Mouse (Mus musculus): ENCODE data around the gene Tpbgl.

DNA sequence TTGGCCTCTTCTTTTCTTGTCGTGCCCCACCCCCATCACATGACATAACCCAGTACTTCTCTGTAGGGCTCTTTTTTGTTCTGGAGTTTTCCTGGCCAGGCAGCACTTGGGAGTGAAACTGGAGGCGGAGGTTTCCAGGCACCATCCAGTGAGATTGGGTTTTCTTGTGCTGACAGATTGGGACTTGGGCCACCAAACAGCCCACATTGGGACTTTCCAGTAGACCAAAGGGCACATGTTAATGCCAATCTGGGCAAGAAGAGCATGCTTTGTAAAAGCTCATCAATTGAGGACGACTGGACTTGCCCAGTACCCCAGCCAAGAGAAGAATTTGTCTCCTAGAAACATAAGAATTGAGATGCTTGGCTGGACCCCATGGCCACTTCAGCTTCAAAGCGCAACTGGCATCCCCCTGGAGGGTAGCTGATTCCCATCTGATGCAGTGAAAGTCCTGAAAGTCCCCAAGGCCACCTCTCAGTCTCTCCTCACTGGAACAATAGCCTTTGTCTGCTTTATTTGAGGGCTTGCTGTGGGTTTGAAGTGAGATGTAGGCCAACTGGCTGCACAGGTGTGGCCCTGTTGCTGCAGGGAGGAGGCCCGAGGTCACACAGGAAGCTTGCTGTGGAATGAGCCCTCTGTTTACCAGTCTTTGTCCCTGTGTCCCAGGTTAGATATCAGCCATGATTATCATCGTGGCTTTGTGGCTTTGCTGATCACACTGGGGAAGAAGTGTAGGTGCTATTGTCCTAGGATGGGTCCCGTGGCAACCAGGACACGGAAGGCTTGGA is 22.8 kb downstream of the Tpbgl start:
- TF ChIP-seq TCF12 (IDR thresholded peaks at IDR 0.05; ENCODE audit: insufficient read depth, poor library complexity, severe bottlenecking) (no peak), MYOG (IDR thresholded peaks at IDR 0.05; ENCODE audit: control insufficient read depth in 1 of 3, insufficient read depth in 1 of 3, insufficient read length in 2 of 3, low read depth in 2 of 3) (no peak), POLR2A (IDR thresholded peaks at IDR 0.05; ENCODE audit: insufficient read length, low read depth) (no peak), MAX (IDR thresholded peaks at IDR 0.05; ENCODE audit: low read depth) (no peak), USF1 (IDR thresholded peaks at IDR 0.05; ENCODE audit: low read depth) (no peak), REST (IDR thresholded peaks at IDR 0.05; ENCODE audit: insufficient read depth, insufficient read length) (no peak), TCF3 (IDR thresholded peaks at IDR 0.05; ENCODE audit: insufficient read length, low read depth) (no peak), E2F4 (IDR thresholded peaks at IDR 0.05; ENCODE audit: insufficient read depth) (no peak), POLR2AphosphoS2 (IDR thresholded peaks at IDR 0.05; ENCODE audit: insufficient read length, low read depth) (no peak), SRF (IDR thresholded peaks at IDR 0.05; ENCODE audit: control insufficient read depth, insufficient read length, low read depth) (no peak), CEBPB (IDR thresholded peaks at IDR 0.05; ENCODE audit: insufficient read depth, poor library complexity, severe bottlenecking) (no peak), MYOD1 (IDR thresholded peaks at IDR 0.05; ENCODE audit: control insufficient read depth in 1 of 3, insufficient read length in 2 of 3, low read depth in 2 of 3) (no peak)
